In genomic region chr10:12019159-12019779, GRCm38 (mm10) we compare ENCODE assay signal across 9 mouse cellular contexts.
DNase-seq lines count a peak whose midpoint lies in the region; ATAC-seq lines count a peak whose summit lies in the region.
"Had no signal": no experiment of that assay in that cellular context is flagged by ENCODE, and none has a peak within 500 bp of the region (broad histone marks: within the 10 kb centered on the region; RNA-seq: fewer than 3 reads in every experiment).

No protein-coding gene starts in this region.

- 58% methylated on average over 14 of the region's 14 CpGs for WGBS in forebrain, embryonic 14.5 days
- 67% methylated on average over 14 of the region's 14 CpGs for WGBS in forebrain, embryonic 10.5 days
- WGBS in liver, embryonic 12.5 days (ENCODE audit: insufficient replicate concordance), result 64% methylated on average over 14 of the region's 14 CpGs
- WGBS in limb, embryonic 10.5 days, result 45% methylated on average over 14 of the region's 14 CpGs

- H3K36me3 ChIP-seq in forebrain, embryonic 14.5 days (ENCODE audit: control insufficient read depth, insufficient read depth, low read length), result no peaks in the 10 kb centered on the region
- no peaks in the 10 kb centered on the region for H3K36me3 ChIP-seq in forebrain, embryonic 10.5 days (replicated peaks)
- H3K36me3 ChIP-seq in liver, embryonic 12.5 days, result no peaks in the 10 kb centered on the region
- no peaks in the 10 kb centered on the region for H3K36me3 ChIP-seq in limb, embryonic 10.5 days
- H3K36me3 ChIP-seq: liver, embryonic 13.5 days had no signal

- ATAC-seq in forebrain, embryonic 14.5 days, result no peak
- ATAC-seq in liver, embryonic 12.5 days, result no peak

- no peaks in the 10 kb centered on the region for H3K27me3 ChIP-seq in forebrain, embryonic 14.5 days (replicated peaks; ENCODE audit: control insufficient read depth, insufficient read depth, low read length)
- H3K27me3 ChIP-seq in forebrain, embryonic 10.5 days (ENCODE audit: poor library complexity, severe bottlenecking), result no peaks in the 10 kb centered on the region
- H3K27me3 ChIP-seq in liver, embryonic 12.5 days (replicated peaks), result no peaks in the 10 kb centered on the region
- no peaks in the 10 kb centered on the region for H3K27me3 ChIP-seq in limb, embryonic 10.5 days (ENCODE audit: low read depth, poor library complexity, severe bottlenecking)
- H3K27me3 ChIP-seq: liver, embryonic 13.5 days had no signal

- H3K4me1 ChIP-seq in forebrain, embryonic 14.5 days (ENCODE audit: control insufficient read depth, insufficient read depth, low read length), result no peaks in the 10 kb centered on the region
- H3K4me1 ChIP-seq in forebrain, embryonic 10.5 days, result peaks cover 8% of the 10 kb centered on the region; the same call in 1 of the 2 replicates
- no peaks in the 10 kb centered on the region for H3K4me1 ChIP-seq in liver, embryonic 12.5 days
- peaks cover 16% of the 10 kb centered on the region for H3K4me1 ChIP-seq in limb, embryonic 10.5 days
- H3K4me1 ChIP-seq: liver, embryonic 13.5 days had no signal

- H3K9ac ChIP-seq in forebrain, embryonic 14.5 days (ENCODE audit: low read length), result no peak overlapping the region
- no peak overlapping the region for H3K9ac ChIP-seq in liver, embryonic 12.5 days
- H3K9ac ChIP-seq: liver, embryonic 13.5 days had no signal

- no peak overlapping the region for H3K4me2 ChIP-seq in forebrain, embryonic 14.5 days (ENCODE audit: low read length)
- H3K4me2 ChIP-seq in liver, embryonic 12.5 days, result no peak overlapping the region
- H3K4me2 ChIP-seq: liver, embryonic 13.5 days had no signal

- no peaks in the 10 kb centered on the region for H3K9me3 ChIP-seq in forebrain, embryonic 14.5 days (replicated peaks; ENCODE audit: control insufficient read depth, low read length)
- H3K9me3 ChIP-seq in forebrain, embryonic 10.5 days, result no peaks in the 10 kb centered on the region
- peaks cover 4% of the 10 kb centered on the region; the same call in 1 of the 2 replicates for H3K9me3 ChIP-seq in liver, embryonic 12.5 days (replicated peaks)
- no peaks in the 10 kb centered on the region for H3K9me3 ChIP-seq in limb, embryonic 10.5 days (replicated peaks)

- H3K4me3 ChIP-seq in forebrain, embryonic 14.5 days (ENCODE audit: low read depth, low read length), result no peak overlapping the region
- no peak overlapping the region for H3K4me3 ChIP-seq in forebrain, embryonic 10.5 days
- no peak overlapping the region for H3K4me3 ChIP-seq in liver, embryonic 12.5 days
- no peak overlapping the region for H3K4me3 ChIP-seq in limb, embryonic 10.5 days
- H3K4me3 ChIP-seq: liver, embryonic 13.5 days had no signal

- DNase-seq in forebrain, embryonic 14.5 days (ENCODE audit: low spot score), result peak; percentile 27
- DNase-seq in forebrain, embryonic 10.5 days (ENCODE audit: extremely low spot score, low spot score), result no peak
- peak; percentile 73 to 81 for DNase-seq in cerebellum, postnatal 25 days
- peak; percentile 36 to 64 for DNase-seq in heart, adult 9 months (ENCODE audit: low spot score in 2 of 2)
- peak; percentile 28 to 71 for DNase-seq in left cerebral cortex, adult 8-10 months (ENCODE audit: low spot score in 2 of 2)
- DNase-seq in limb, embryonic 10.5 days (ENCODE audit: low spot score), result no peak
- DNase-seq in urinary bladder, postnatal 36 days (ENCODE audit: low spot score in 2 of 2), result no peak
- DNase-seq: liver, embryonic 13.5 days had no signal

- H3K27ac ChIP-seq in forebrain, embryonic 14.5 days (ENCODE audit: low read depth, low read length), result no peak overlapping the region
- no peak overlapping the region for H3K27ac ChIP-seq in forebrain, embryonic 10.5 days
- no peak overlapping the region for H3K27ac ChIP-seq in liver, embryonic 12.5 days
- no peak overlapping the region for H3K27ac ChIP-seq in limb, embryonic 10.5 days
- H3K27ac ChIP-seq: liver, embryonic 13.5 days had no signal

Comparison
In these comparisons a context has a peak if more than half of its experiments do, and no peak if none do; other contexts are left out.
1. DNase-seq: peak in forebrain, embryonic 14.5 days (single experiment), cerebellum, postnatal 25 days (2 of 2), heart, adult 9 months (2 of 2) and left cerebral cortex, adult 8-10 months (2 of 2); none in forebrain, embryonic 10.5 days (single experiment), limb, embryonic 10.5 days (single experiment) and urinary bladder, postnatal 36 days (0 of 2).